Mouse (Mus musculus) lung, adult 2 months (tissue): ENCODE measurements around the gene Npr1. TPM values are rescaled to one million over a fixed set of nuclear protein-coding genes. Genes with fewer than 3 reads are reported as not detected.

Source experiments
- DNase-seq: peaks from one replicate; pipeline ENCODE4 v3.0.0; 2022
- H3K4me1 ChIP-seq: fragments of 200-500 bp; 2 replicates; pipeline ENCODE4 v1.6.1; 2011; ENCODE audit warnings: low read length; ENCODE audit not compliant: control insufficient read depth, insufficient read depth
- H3K4me3 ChIP-seq: fragments of 200-500 bp; replicated peaks from 2 replicates; pipeline ENCODE3; 2011; ENCODE audit warnings: low read depth, mild to moderate bottlenecking, control low read depth, low read length; ENCODE audit errors: extremely low read depth
- CTCF ChIP-seq: fragments of 200-500 bp; IDR thresholded peaks from 2 replicates; pipeline ENCODE4 v1.5.1; 2011; ENCODE audit warnings: mild to moderate bottlenecking, low read length, control low read depth; ENCODE audit not compliant: insufficient read depth
- POLR2A ChIP-seq: fragments of 200-500 bp; IDR thresholded peaks from 2 replicates; pipeline ENCODE4 v1.6.1; 2011; ENCODE audit warnings: low read depth, mild to moderate bottlenecking, control low read depth, low read length, borderline replicate concordance; ENCODE audit errors: extremely low read depth
- WGBS: fragments of 180-500 bp; shearing (Covaris S2); methylation state at CpG from one replicate; pipeline ENCODE4 v1.1.7; 2018; 5-methylcytosine and 5-hydroxymethylcytosine counted together
- polyA plus RNA-seq: library from polyadenylated mRNA; depleted of rRNA; stranded (reverse); fragments of >200 nt; gene quantifications from 2 replicates; pipeline ENCODE4 v1.2.3, GENCODE M21; 2012

Npr1 gene
- polyA plus RNA-seq, 1 experiment = 199 TPM

- TF ChIP-seq CTCF = no peak
- no peak for TF ChIP-seq POLR2A
- DNase-seq = no peak
- WGBS = 61% methylated on average over 6 of the region's 6 CpGs
- Histone ChIP-seq H3K4me3 (no peak overlapping the region), H3K4me1 (peaks cover 22% of the 10 kb centered on the region)
These were observed 37.5 kb downstream of the Npr1 start for GRCm38 (mm10) chr3:90428186-90428585.

GRCm38 (mm10) chr3:90427574-90427973 lies 38.1 kb downstream of the Npr1 start:
- WGBS = 89% methylated on average over 1 of the region's 1 CpGs
- H3K4me1 ChIP-seq = peaks cover 22% of the 10 kb centered on the region
- no peak for DNase-seq

GRCm38 (mm10) chr3:90425499-90425898 lies 40.2 kb downstream of the Npr1 start:
- Histone ChIP-seq H3K4me1 (peaks cover 9% of the 10 kb centered on the region), H3K4me3 (no peak overlapping the region)
- WGBS = 77% methylated on average over 2 of the region's 2 CpGs
- TF ChIP-seq CTCF (no peak), POLR2A (no peak)
- no peak for DNase-seq

More at GRCm38 (mm10) chr3:90427574-90427973, 38.1 kb downstream of the Npr1 start:
- TF ChIP-seq CTCF (no peak), POLR2A (no peak)
- H3K4me3 ChIP-seq = no peak overlapping the region

- Histone ChIP-seq H3K4me1 (peaks cover 2% of the 10 kb centered on the region), H3K4me3 (no peak overlapping the region)
- TF ChIP-seq CTCF (no peak), POLR2A (no peak)
- no peak for DNase-seq
These were observed 42.1 kb downstream of the Npr1 start for GRCm38 (mm10) chr3:90423549-90423948.

GRCm38 (mm10) chr3:90420696-90421095 lies 45.0 kb downstream of the Npr1 start:
- TF ChIP-seq POLR2A (no peak), CTCF (no peak)
- DNase-seq = no peak
- 55% methylated on average over 6 of the region's 6 CpGs for WGBS
- H3K4me3 ChIP-seq = no peak overlapping the region
- H3K4me1 ChIP-seq = no peaks in the 10 kb centered on the region

- no peak overlapping the region for H3K4me3 ChIP-seq
- TF ChIP-seq POLR2A (no peak), CTCF (no peak)
- 54% methylated on average over 3 of the region's 3 CpGs for WGBS
- DNase-seq = no peak
- peaks cover 3% of the 10 kb centered on the region; the same call in 1 of the 2 replicates for H3K4me1 ChIP-seq
These were observed 52.7 kb downstream of the Npr1 start for GRCm38 (mm10) chr3:90413011-90413396.

GRCm38 (mm10) chr3:90412312-90413010 lies 53.2 kb downstream of the Npr1 start:
- TF ChIP-seq POLR2A (no peak), CTCF (peak; percentile 97)
- DNase-seq = peak; percentile 75
- 31% methylated on average over 5 of the region's 5 CpGs for WGBS

GRCm38 (mm10) chr3:90408721-90409120 lies 56.9 kb downstream of the Npr1 start:
- H3K4me1 ChIP-seq = peaks cover 3% of the 10 kb centered on the region; the same call in 1 of the 2 replicates
- no peak for TF ChIP-seq POLR2A
- DNase-seq = no peak
- no peak overlapping the region for H3K4me3 ChIP-seq
- 77% methylated on average over 3 of the region's 3 CpGs for WGBS

More at GRCm38 (mm10) chr3:90412312-90413010, 53.2 kb downstream of the Npr1 start:
- Histone ChIP-seq H3K4me1 (peaks cover 3% of the 10 kb centered on the region; the same call in 1 of the 2 replicates), H3K4me3 (no peak overlapping the region)

GRCm38 (mm10) chr3:90406414-90406813 lies 59.3 kb downstream of the Npr1 start:
- WGBS = 95% methylated on average over 5 of the region's 5 CpGs
- no peaks in the 10 kb centered on the region for H3K4me1 ChIP-seq
- H3K4me3 ChIP-seq = no peak overlapping the region
- DNase-seq = no peak
- no peak for TF ChIP-seq CTCF
- TF ChIP-seq POLR2A = no peak

- WGBS = 82% methylated on average over 4 of the region's 4 CpGs
- no peak for DNase-seq
- no peaks in the 10 kb centered on the region for H3K4me1 ChIP-seq
- TF ChIP-seq POLR2A = no peak
- TF ChIP-seq CTCF = no peak
- H3K4me3 ChIP-seq = no peak overlapping the region
These were observed 61.1 kb downstream of the Npr1 start for GRCm38 (mm10) chr3:90404609-90405008.
